Comparison of ENCODE assay signal across 29 mouse cellular contexts in genomic region chr17:59279811-59280210, GRCm38 (mm10).
DNase-seq lines count a peak whose midpoint lies in the region; ATAC-seq and TF ChIP-seq lines count a peak whose summit lies in the region.
"Had no signal": no experiment of that assay in that cellular context is flagged by ENCODE, and none has a peak within 500 bp of the region (broad histone marks: within the 10 kb centered on the region; RNA-seq: fewer than 3 reads in every experiment).

No protein-coding gene starts in this region.

- no peak overlapping the region for H3K9ac ChIP-seq in hindbrain, embryonic 14.5 days
- H3K9ac ChIP-seq in hindbrain, postnatal 0 days (replicated peaks; ENCODE audit: low read length), result no peak overlapping the region
- H3K9ac ChIP-seq in forebrain, embryonic 14.5 days (ENCODE audit: low read length), result no peak overlapping the region
- H3K9ac ChIP-seq: embryonic facial prominence, embryonic 13.5 days; heart, embryonic 15.5 days; hindbrain, embryonic 13.5 days; limb, embryonic 13.5 days; lung, embryonic 15.5 days had no signal

- no peaks in the 10 kb centered on the region for H3K9me3 ChIP-seq in hindbrain, embryonic 14.5 days (ENCODE audit: control insufficient read depth, low read length)
- no peaks in the 10 kb centered on the region for H3K9me3 ChIP-seq in hindbrain, postnatal 0 days (ENCODE audit: low read length)
- H3K9me3 ChIP-seq in forebrain, embryonic 14.5 days (replicated peaks; ENCODE audit: control insufficient read depth, low read length), result no peaks in the 10 kb centered on the region
- H3K9me3 ChIP-seq: embryonic facial prominence, embryonic 13.5 days; heart, embryonic 10.5 days; heart, embryonic 15.5 days; hindbrain, embryonic 13.5 days; limb, embryonic 13.5 days; lung, embryonic 15.5 days had no signal

- no peak for TF ChIP-seq CTCF in hindbrain, postnatal 0 days (IDR thresholded peaks at IDR 0.05; ENCODE audit: low read depth)
- no peak for TF ChIP-seq CTCF in brain, embryonic 14.5 days (IDR thresholded peaks at IDR 0.05; ENCODE audit: borderline replicate concordance, extremely low read depth, insufficient read depth, insufficient read length)
- TF ChIP-seq CTCF in olfactory bulb, adult 2 months (IDR thresholded peaks at IDR 0.05; ENCODE audit: insufficient read depth, low read depth, low read length), result no peak

- peak; percentile 41 for DNase-seq in hindbrain, embryonic 14.5 days (ENCODE audit: low spot score)
- no peak for DNase-seq in hindbrain, postnatal 0 days (ENCODE audit: low spot score)
- DNase-seq in brain, embryonic 14.5 days (ENCODE audit: low read depth), result peak; percentile 84
- DNase-seq in forebrain, embryonic 14.5 days (ENCODE audit: low spot score), result peak; percentile 73
- no peak for DNase-seq in embryo, embryonic 10 days (ENCODE audit: low spot score)
- DNase-seq in gastrocnemius, adult 18-20 months (ENCODE audit: low spot score), result no peak
- DNase-seq in spleen, adult 12 weeks (ENCODE audit: low spot score), result no peak
- DNase-seq: adrenal gland, postnatal 14 days; cerebellum, adult 8-10 months; cerebellum, postnatal 36 days; gastrocnemius, postnatal 14 days; heart, adult 11 months; kidney, adult 11 months; kidney, postnatal 14 days; right cerebral cortex, postnatal 25 days; spleen, adult 18-20 months; thymus, postnatal 14 days had no signal

- H3K36me3 ChIP-seq in hindbrain, embryonic 14.5 days (replicated peaks; ENCODE audit: control insufficient read depth, insufficient read depth), result no peaks in the 10 kb centered on the region
- H3K36me3 ChIP-seq in hindbrain, postnatal 0 days (ENCODE audit: insufficient read depth, low read length), result no peaks in the 10 kb centered on the region
- H3K36me3 ChIP-seq in forebrain, embryonic 14.5 days (ENCODE audit: control insufficient read depth, insufficient read depth, low read length), result no peaks in the 10 kb centered on the region
- H3K36me3 ChIP-seq: embryonic facial prominence, embryonic 13.5 days; heart, embryonic 10.5 days; heart, embryonic 15.5 days; hindbrain, embryonic 13.5 days; limb, embryonic 13.5 days; lung, embryonic 15.5 days had no signal

- no peaks in the 10 kb centered on the region for H3K4me1 ChIP-seq in hindbrain, embryonic 14.5 days (replicated peaks; ENCODE audit: control insufficient read depth, insufficient read depth, low read length)
- H3K4me1 ChIP-seq in hindbrain, postnatal 0 days (ENCODE audit: insufficient read depth, low read length), result no peaks in the 10 kb centered on the region
- no peaks in the 10 kb centered on the region; the same call in 1 of the 2 replicates for H3K4me1 ChIP-seq in forebrain, embryonic 14.5 days (ENCODE audit: control insufficient read depth, insufficient read depth, low read length)
- no peaks in the 10 kb centered on the region for H3K4me1 ChIP-seq in olfactory bulb, adult 2 months (ENCODE audit: control insufficient read depth, insufficient read depth, low read length)
- H3K4me1 ChIP-seq: embryonic facial prominence, embryonic 13.5 days; heart, embryonic 10.5 days; heart, embryonic 15.5 days; hindbrain, embryonic 13.5 days; limb, embryonic 13.5 days; lung, embryonic 15.5 days had no signal

- ATAC-seq in hindbrain, embryonic 14.5 days (ENCODE audit: low FRiP score), result no peak
- no peak for ATAC-seq in hindbrain, postnatal 0 days
- ATAC-seq in forebrain, embryonic 14.5 days, result peak; percentile 92
- ATAC-seq: inflammation-experienced regulatory T-cells, adult 6 months; Patski had no signal

- no peak overlapping the region for H3K27ac ChIP-seq in hindbrain, embryonic 14.5 days
- H3K27ac ChIP-seq in hindbrain, postnatal 0 days, result no peak overlapping the region
- no peak overlapping the region for H3K27ac ChIP-seq in forebrain, embryonic 14.5 days (ENCODE audit: low read depth, low read length)
- H3K27ac ChIP-seq in olfactory bulb, adult 2 months (ENCODE audit: insufficient read depth, low read depth, low read length), result peak overlapping the region; percentile 24; the same call in 1 of the 2 replicates
- H3K27ac ChIP-seq: embryonic facial prominence, embryonic 13.5 days; heart, embryonic 10.5 days; heart, embryonic 15.5 days; hindbrain, embryonic 13.5 days; left cerebral cortex, adult 2 months; limb, embryonic 13.5 days; lung, embryonic 15.5 days had no signal

- H3K4me3 ChIP-seq in hindbrain, embryonic 14.5 days (replicated peaks; ENCODE audit: low read length), result no peak overlapping the region
- no peak overlapping the region for H3K4me3 ChIP-seq in hindbrain, postnatal 0 days (ENCODE audit: low read length)
- H3K4me3 ChIP-seq in forebrain, embryonic 14.5 days (ENCODE audit: low read depth, low read length), result no peak overlapping the region
- no peak overlapping the region for H3K4me3 ChIP-seq in olfactory bulb, adult 2 months (ENCODE audit: insufficient read depth, low read depth, low read length)
- H3K4me3 ChIP-seq: embryonic facial prominence, embryonic 13.5 days; heart, embryonic 10.5 days; heart, embryonic 15.5 days; hindbrain, embryonic 13.5 days; left cerebral cortex, adult 2 months; limb, embryonic 13.5 days; lung, embryonic 15.5 days had no signal

- TF ChIP-seq POLR2A in brain, embryonic 14.5 days (IDR thresholded peaks at IDR 0.05; ENCODE audit: borderline replicate concordance, extremely low read depth, insufficient read depth, insufficient read length, poor library complexity, severe bottlenecking), result no peak
- TF ChIP-seq POLR2A in olfactory bulb, adult 2 months (IDR thresholded peaks at IDR 0.05; ENCODE audit: insufficient read depth, low read depth, low read length), result no peak

- H3K4me2 ChIP-seq in hindbrain, embryonic 14.5 days (replicated peaks), result no peak overlapping the region
- no peak overlapping the region for H3K4me2 ChIP-seq in hindbrain, postnatal 0 days (ENCODE audit: low read depth, low read length)
- peak overlapping the region; percentile 25; the same call in 1 of the 2 replicates for H3K4me2 ChIP-seq in forebrain, embryonic 14.5 days (ENCODE audit: low read length)
- H3K4me2 ChIP-seq: embryonic facial prominence, embryonic 13.5 days; heart, embryonic 15.5 days; hindbrain, embryonic 13.5 days; limb, embryonic 13.5 days; liver, embryonic 11.5 days; lung, embryonic 15.5 days; midbrain, embryonic 11.5 days had no signal

- H3K27me3 ChIP-seq in hindbrain, embryonic 14.5 days (ENCODE audit: control insufficient read depth, insufficient read depth, low read length), result no peaks in the 10 kb centered on the region
- no peaks in the 10 kb centered on the region for H3K27me3 ChIP-seq in hindbrain, postnatal 0 days (ENCODE audit: insufficient read depth, low read length)
- no peaks in the 10 kb centered on the region for H3K27me3 ChIP-seq in forebrain, embryonic 14.5 days (replicated peaks; ENCODE audit: control insufficient read depth, insufficient read depth, low read length)
- H3K27me3 ChIP-seq: embryonic facial prominence, embryonic 13.5 days; heart, embryonic 15.5 days; hindbrain, embryonic 13.5 days; limb, embryonic 13.5 days; lung, embryonic 15.5 days; Patski had no signal

- WGBS in hindbrain, embryonic 14.5 days, result 50% methylated on average over 10 of the region's 10 CpGs
- 43% methylated on average over 10 of the region's 10 CpGs for WGBS in hindbrain, postnatal 0 days
- 9% methylated on average over 10 of the region's 10 CpGs for WGBS in forebrain, embryonic 14.5 days
- 17% methylated on average over 10 of the region's 10 CpGs for WGBS in olfactory bulb, adult 2 months

Comparison
In these comparisons a context has a peak if more than half of its experiments do, and no peak if none do; other contexts are left out.
1. DNase-seq: peak in hindbrain, embryonic 14.5 days (single experiment), brain, embryonic 14.5 days (single experiment) and forebrain, embryonic 14.5 days (single experiment); none in hindbrain, postnatal 0 days (single experiment), embryo, embryonic 10 days (single experiment), gastrocnemius, adult 18-20 months (single experiment) and spleen, adult 12 weeks (single experiment).